Mouse (Mus musculus): ENCODE measurements around the gene Sema3a. TPM values are rescaled to one million over a fixed set of nuclear protein-coding genes. Genes with fewer than 3 reads are reported as not detected.

Gene Sema3a
- total RNA-seq, 2 experiments from 2014 or later, result 1.0 to 2.4 TPM

DNA sequence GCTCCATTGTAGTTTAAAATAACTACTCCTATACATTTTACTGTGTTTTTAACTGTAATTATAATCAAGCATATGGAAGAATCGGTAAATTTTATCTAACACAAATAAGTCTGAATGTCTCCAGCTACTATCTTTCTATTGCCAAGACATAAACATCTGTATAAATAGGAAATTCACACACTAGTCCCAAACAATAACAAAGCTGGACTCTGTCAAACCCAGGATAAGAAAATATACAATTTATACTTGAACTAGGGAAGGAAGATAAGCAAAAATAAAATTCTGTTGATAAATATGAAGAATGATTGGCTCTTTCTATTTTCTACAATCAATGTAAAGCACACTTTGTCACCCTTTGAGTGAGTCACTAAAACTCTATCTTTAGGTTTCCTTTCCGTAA, 280.9 kb downstream of the Sema3a start:
- TF ChIP-seq CTCF (IDR thresholded peaks at IDR 0.05), result no peak
- DNase-seq, result no peak
- Histone ChIP-seq H3K27ac (no peak overlapping the region), H3K4me3 (no peak overlapping the region)
- intact Hi-C loops (cut with DNase I), result loop anchor here (2.0 kb wide), 1 partner anchor 223 kb away; no protein-coding TSS in a partner anchor

DNA sequence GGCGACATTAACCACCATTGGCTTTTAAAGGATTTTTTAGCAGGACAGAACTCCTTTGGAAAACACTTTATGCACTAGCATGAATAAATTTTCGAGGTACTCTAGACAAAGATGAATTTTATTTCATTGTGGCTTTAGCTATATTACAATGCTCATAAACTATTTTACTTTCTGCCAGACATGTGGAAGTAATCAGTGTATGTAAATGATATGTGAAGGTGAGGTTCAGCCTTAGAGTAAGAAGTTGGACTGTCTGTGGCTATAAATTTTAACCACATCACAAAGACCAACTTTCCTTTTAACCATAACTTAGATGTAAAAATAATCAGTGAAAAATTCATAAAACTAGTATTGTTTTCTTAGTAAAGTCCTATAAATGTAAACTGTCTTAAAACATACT, 286.7 kb downstream of the Sema3a start:
- no peak for DNase-seq
- intact Hi-C loops (cut with DNase I), result loop anchor here (5.0 kb wide), 1 partner anchor 60 kb away; no protein-coding TSS in a partner anchor
- no peak for TF ChIP-seq CTCF (IDR thresholded peaks at IDR 0.05)
- Histone ChIP-seq H3K27ac (no peak overlapping the region), H3K4me3 (no peak overlapping the region)

GRCm38 (mm10) chr5:13413915-13414525, 288.8 kb downstream of the Sema3a start:
- no peak overlapping the region for H3K4me3 ChIP-seq
- no peak for TF ChIP-seq CTCF (IDR thresholded peaks at IDR 0.05)
- H3K27ac ChIP-seq, result no peak overlapping the region
- intact Hi-C loops (cut with DNase I), result loop anchor here (5.0 kb wide), 1 partner anchor 58 kb away; no protein-coding TSS in a partner anchor
- no peak for DNase-seq

GRCm38 (mm10) chr5:13416960-13417710, 291.9 kb downstream of the Sema3a start:
- DNase-seq, result no peak
- no peak overlapping the region for H3K4me3 ChIP-seq
- H3K27ac ChIP-seq, result no peak overlapping the region
- intact Hi-C loops (cut with DNase I), result no loop called here
- TF ChIP-seq CTCF (IDR thresholded peaks at IDR 0.05), result no peak

- Histone ChIP-seq H3K27ac (no peak overlapping the region), H3K4me3 (no peak overlapping the region)
- intact Hi-C loops (cut with DNase I), result no loop called here
Measured at GRCm38 (mm10) chr5:13421276-13421925, 296.2 kb downstream of the Sema3a start.

GRCm38 (mm10) chr5:13428702-13429101, 303.5 kb downstream of the Sema3a start:
- H3K4me3 ChIP-seq, result no peak overlapping the region
- DNase-seq, result no peak
- TF ChIP-seq CTCF (IDR thresholded peaks at IDR 0.05), result no peak
- intact Hi-C loops (cut with DNase I), result no loop called here
- H3K27ac ChIP-seq, result no peak overlapping the region

More at GRCm38 (mm10) chr5:13421276-13421925, 296.2 kb downstream of the Sema3a start:
- TF ChIP-seq CTCF (IDR thresholded peaks at IDR 0.05), result no peak
- no peak for DNase-seq

GRCm38 (mm10) chr5:13431827-13432226, 306.6 kb downstream of the Sema3a start:
- intact Hi-C loops (cut with DNase I), result no loop called here
- DNase-seq, result no peak
- Histone ChIP-seq H3K27ac (no peak overlapping the region), H3K4me3 (no peak overlapping the region)
- TF ChIP-seq CTCF (IDR thresholded peaks at IDR 0.05), result no peak

DNA sequence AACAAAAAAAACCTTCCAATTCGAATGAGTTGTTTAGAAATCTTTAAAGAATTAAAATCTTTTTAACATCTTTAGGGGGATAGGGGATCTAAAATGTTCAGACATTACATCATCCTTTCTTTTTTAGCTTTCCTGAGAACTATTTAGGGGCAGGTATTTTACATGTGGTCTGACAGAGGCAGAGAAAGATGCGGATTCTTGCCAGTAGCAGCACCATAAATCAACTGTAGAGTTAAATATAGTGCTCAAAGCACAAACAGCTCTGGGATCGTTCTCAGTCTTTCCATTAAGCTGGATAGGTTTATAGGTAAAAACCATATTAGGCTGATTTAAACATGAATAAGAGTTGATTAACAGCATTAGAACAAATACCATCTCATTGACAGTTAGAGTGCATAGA, 307.4 kb downstream of the Sema3a start:
- H3K27ac ChIP-seq, result peak overlapping the region; percentile 53; the same call in 1 of the 2 replicates
- intact Hi-C loops (cut with DNase I), result no loop called here

GRCm38 (mm10) chr5:13433303-13433702, 308.1 kb downstream of the Sema3a start:
- DNase-seq, result no peak
- Histone ChIP-seq H3K27ac (peak overlapping the region; percentile 53; the same call in 1 of the 2 replicates), H3K4me3 (no peak overlapping the region)
- TF ChIP-seq CTCF (IDR thresholded peaks at IDR 0.05), result no peak
- intact Hi-C loops (cut with DNase I), result no loop called here

More for the DNA sequence above, 307.4 kb downstream of the Sema3a start:
- no peak overlapping the region for H3K4me3 ChIP-seq
- DNase-seq, result no peak
- no peak for TF ChIP-seq CTCF (IDR thresholded peaks at IDR 0.05)

DNA sequence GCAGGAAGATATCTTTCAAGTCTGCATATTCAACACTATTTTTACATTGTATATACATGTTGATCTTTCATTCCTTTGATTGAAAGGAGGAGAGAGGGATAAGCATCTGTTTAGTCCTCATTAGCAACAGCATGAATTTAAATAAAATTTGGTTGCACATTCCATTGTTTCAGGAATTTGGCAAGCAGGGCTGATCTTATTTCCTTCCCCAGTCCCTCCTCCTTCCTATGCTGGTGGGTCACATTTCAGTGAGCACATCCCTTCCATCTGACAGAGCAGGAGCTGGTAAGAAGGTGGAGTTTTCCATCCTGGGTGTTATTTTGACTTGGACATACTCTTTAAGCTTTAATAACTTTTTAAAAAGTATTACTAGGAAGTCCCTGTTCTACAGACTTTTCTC, 315.9 kb downstream of the Sema3a start:
- intact Hi-C loops (cut with DNase I), result no loop called here
- DNase-seq, result no peak
- H3K27ac ChIP-seq, result no peak overlapping the region
- no peak for TF ChIP-seq CTCF (IDR thresholded peaks at IDR 0.05)
- H3K4me3 ChIP-seq, result no peak overlapping the region

DNA sequence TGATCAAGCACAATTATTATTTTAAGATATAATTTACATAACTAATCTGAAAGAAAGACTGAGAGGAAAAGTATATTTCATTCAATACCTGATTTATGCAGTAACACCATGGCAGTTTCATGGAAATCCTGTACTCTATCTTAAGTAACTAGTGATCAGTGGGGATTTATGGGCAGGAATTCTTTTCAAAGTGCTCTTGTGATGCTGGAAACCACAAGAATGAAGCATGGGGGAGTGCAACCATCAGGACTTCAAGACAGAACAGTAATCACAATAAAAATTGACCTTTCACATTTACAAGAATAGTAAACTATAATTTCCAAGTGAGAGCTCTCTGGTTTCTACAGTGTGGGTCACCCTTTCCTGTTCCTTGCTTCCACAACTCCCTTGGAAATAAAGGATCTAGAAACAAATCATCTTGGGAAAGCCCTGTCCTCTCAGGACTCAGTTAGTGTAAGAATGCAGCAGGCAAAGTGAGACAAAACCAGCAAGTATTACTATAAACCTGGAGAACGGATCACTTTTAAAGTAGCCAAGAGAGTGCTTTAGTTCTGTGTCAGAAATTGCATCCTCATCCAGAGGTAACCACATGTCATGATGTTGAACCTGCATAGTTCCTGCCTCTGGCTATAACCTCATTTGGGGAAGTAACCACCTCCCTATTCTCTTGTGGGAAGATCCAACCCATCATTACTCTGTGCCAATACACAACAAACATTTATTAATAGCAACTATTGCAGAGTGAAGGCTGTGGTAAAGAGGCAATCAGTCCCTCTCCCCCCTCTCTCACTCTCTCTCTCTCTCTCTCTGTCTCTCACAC, 335.2 kb downstream of the Sema3a start:
- DNase-seq, result no peak
- intact Hi-C loops (cut with DNase I), result no loop called here
- H3K4me3 ChIP-seq, result no peak overlapping the region
- no peak for TF ChIP-seq CTCF (IDR thresholded peaks at IDR 0.05)
- H3K27ac ChIP-seq, result no peak overlapping the region

GRCm38 (mm10) chr5:13468856-13469255, 343.6 kb downstream of the Sema3a start:
- intact Hi-C loops (cut with DNase I), result no loop called here
- no peak overlapping the region for H3K4me3 ChIP-seq
- peak; percentile 21 for DNase-seq
- no peak for TF ChIP-seq CTCF (IDR thresholded peaks at IDR 0.05)
- no peak overlapping the region for H3K27ac ChIP-seq
